Mouse (Mus musculus) CH12.LX (cell line): Measurements from ENCODE around the gene Ascc1.

Experiments
- CHD1 ChIP-seq: IDR thresholded peaks from 2 replicates; pipeline ENCODE4 v1.6.1; 2012; ENCODE audit warnings: low read depth, low read length, improper control_type of control experiment, inconsistent platforms
- CHD2 ChIP-seq: IDR thresholded peaks from 2 replicates; pipeline ENCODE4 v1.6.1; 2011; ENCODE audit warnings: low read length, improper control_type of control experiment
- CTCF ChIP-seq, 2 experiments: IDR thresholded peaks in 1 of 2; conservative IDR thresholded peaks in 1 of 2; 2 replicates each; pipeline ENCODE4 v1.5.1; 2011 to 2012; ENCODE audit warnings: low read depth in 2 of 2, low read length in 2 of 2, improper control_type of control experiment in 1 of 2, inconsistent platforms in 1 of 2, mild to moderate bottlenecking in 1 of 2, moderate library complexity in 1 of 2
- EP300 ChIP-seq: IDR thresholded peaks from 2 replicates; pipeline ENCODE4 v1.6.1; 2011; ENCODE audit warnings: low read length, improper control_type of control experiment
- MAFK ChIP-seq: IDR thresholded peaks from 2 replicates; pipeline ENCODE4 v1.6.1; 2011; ENCODE audit warnings: low read length, improper control_type of control experiment; ENCODE audit not compliant: insufficient replicate concordance
- POLR2A ChIP-seq: IDR thresholded peaks from 2 replicates; pipeline ENCODE4 v1.6.1; 2011; ENCODE audit warnings: low read depth, mild to moderate bottlenecking, improper control_type of control experiment, low read length
- SMC3 ChIP-seq: IDR thresholded peaks from 2 replicates; pipeline ENCODE4 v1.6.1; 2011; ENCODE audit warnings: low read depth, low read length, improper control_type of control experiment
- ZNF384 ChIP-seq: IDR thresholded peaks from 2 replicates; pipeline ENCODE4 v1.6.1; 2012; ENCODE audit warnings: low read depth, low read length, improper control_type of control experiment, inconsistent platforms

- TF ChIP-seq EP300 (no peak), SMC3 (no peak), MAFK (no peak), CTCF (conservative IDR thresholded peaks at IDR 0.05 in 1 of 2, IDR thresholded peaks at IDR 0.05 in 1 of 2; ENCODE audit: low read depth in 2 of 2, low read length in 2 of 2) (no peak), ZNF384 (no peak), CHD1 (no peak), CHD2 (no peak), POLR2A (no peak)
Observed at GRCm38 (mm10) chr10:59965788-59966187, 36.8 kb upstream of the Ascc1 start.
